Mouse (Mus musculus) T-cell, adult 2 months (primary cell): ENCODE measurements around the gene Scnn1b.

Source experiments
- DNase-seq: peaks from one replicate; pipeline ENCODE4 v3.0.0; 2022; ENCODE audit warnings: low spot score

Scnn1b gene

GRCm38 (mm10) chr7:121913944-121914343, 49.1 kb downstream of the Scnn1b start:
- DNase-seq, result no peak

- no peak for DNase-seq
Measured at GRCm38 (mm10) chr7:121924361-121924760, 59.5 kb downstream of the Scnn1b start.

- DNase-seq, result no peak
Measured at GRCm38 (mm10) chr7:121927882-121928281, 63.0 kb downstream of the Scnn1b start.

GRCm38 (mm10) chr7:121931246-121931645, 66.4 kb downstream of the Scnn1b start:
- DNase-seq, result no peak

GRCm38 (mm10) chr7:121933675-121934074, 68.8 kb downstream of the Scnn1b start:
- DNase-seq, result no peak

- DNase-seq, result peak; percentile 7
Measured at GRCm38 (mm10) chr7:121934346-121934745, 69.5 kb downstream of the Scnn1b start.

- DNase-seq, result no peak
Measured at GRCm38 (mm10) chr7:121935906-121936794, 71.3 kb downstream of the Scnn1b start.

GRCm38 (mm10) chr7:121936861-121937630, 72.2 kb downstream of the Scnn1b start:
- no peak for DNase-seq

- no peak for DNase-seq
Measured at GRCm38 (mm10) chr7:121938124-121938891, 73.5 kb downstream of the Scnn1b start.

GRCm38 (mm10) chr7:121939244-121939643, 74.4 kb downstream of the Scnn1b start:
- no peak for DNase-seq

- DNase-seq, result no peak
Measured at GRCm38 (mm10) chr7:121939729-121940128, 74.9 kb downstream of the Scnn1b start.

- DNase-seq, result no peak
Measured at GRCm38 (mm10) chr7:121941016-121941415, 76.2 kb downstream of the Scnn1b start.

- DNase-seq, result no peak
Measured at GRCm38 (mm10) chr7:121941640-121942039, 76.8 kb downstream of the Scnn1b start.

- no peak for DNase-seq
Measured at GRCm38 (mm10) chr7:121942371-121942770, 77.5 kb downstream of the Scnn1b start.

- DNase-seq, result no peak
Measured at GRCm38 (mm10) chr7:121946196-121946595, 81.4 kb downstream of the Scnn1b start.

- no peak for DNase-seq
Measured at GRCm38 (mm10) chr7:121947513-121947912, 82.7 kb downstream of the Scnn1b start.

- no peak for DNase-seq
Measured at GRCm38 (mm10) chr7:121954891-121955669, 90.2 kb downstream of the Scnn1b start.

- DNase-seq, result no peak
Measured at GRCm38 (mm10) chr7:121955802-121956201, 91.0 kb downstream of the Scnn1b start.

GRCm38 (mm10) chr7:121961913-121962570, 97.2 kb downstream of the Scnn1b start:
- no peak for DNase-seq

- no peak for DNase-seq
Measured at GRCm38 (mm10) chr7:121962571-121962959, 97.7 kb downstream of the Scnn1b start.

GRCm38 (mm10) chr7:121963883-121964398, 99.1 kb downstream of the Scnn1b start:
- no peak for DNase-seq
